Mouse (Mus musculus) macrophage (primary cell): ENCODE results near the gene 4933406M09Rik. TPM values are rescaled to one million over a fixed set of nuclear protein-coding genes. Genes with fewer than 3 reads are reported as not detected.

Source experiments
- H3K27ac ChIP-seq: fragments of 350-480 bp; formaldehyde crosslinking; 2 replicates; pipeline ENCODE4 v1.9.0; 2021
- H3K36me3 ChIP-seq: fragments of 350-480 bp; formaldehyde crosslinking; 2 replicates; pipeline ENCODE4 v1.9.0; 2021; ENCODE audit errors: inconsistent target
- H3K4me3 ChIP-seq: fragments of 350-480 bp; formaldehyde crosslinking; 2 replicates; pipeline ENCODE4 v1.9.0; 2021; ENCODE audit errors: inconsistent target
- H3K79me2 ChIP-seq: fragments of 350-480 bp; formaldehyde crosslinking; 2 replicates; pipeline ENCODE4 v1.9.0; 2021; ENCODE audit errors: inconsistent target
- WGBS: methylation state at CpG from one replicate; pipeline ENCODE4 v1.1.7; 2026; ENCODE audit warnings: inconsistent platforms; ENCODE audit not compliant: missing documents; 5-methylcytosine and 5-hydroxymethylcytosine counted together
- polyA plus RNA-seq: library from polyadenylated mRNA; stranded (reverse); fragments of 250-400 nt; gene quantifications from 3 replicates; pipeline ENCODE4 v1.2.4, GENCODE M21; 2018; ENCODE audit warnings: inconsistent platforms
- total RNA-seq, 78 experiments: library from RNA; depleted of rRNA; stranded (reverse); fragments of 250-400 nt; gene quantifications; 1 replicate in 9 of 78; 2 replicates in 24 of 78; 3 replicates in 43 of 78; 4 replicates in 2 of 78; pipeline ENCODE4 v1.2.4; 2018; ENCODE audit warnings: inconsistent platforms in 56 of 78

4933406M09Rik gene
- total RNA-seq (2018; cell fraction: chromatin; rRNA removed) = not detected
- total RNA-seq (2018; cell fraction: cytosol; rRNA removed) = not detected
- total RNA-seq (2018; cell fraction: nucleus; rRNA removed) = not detected
- not detected in 3 replicates for polyA plus RNA-seq

DNA sequence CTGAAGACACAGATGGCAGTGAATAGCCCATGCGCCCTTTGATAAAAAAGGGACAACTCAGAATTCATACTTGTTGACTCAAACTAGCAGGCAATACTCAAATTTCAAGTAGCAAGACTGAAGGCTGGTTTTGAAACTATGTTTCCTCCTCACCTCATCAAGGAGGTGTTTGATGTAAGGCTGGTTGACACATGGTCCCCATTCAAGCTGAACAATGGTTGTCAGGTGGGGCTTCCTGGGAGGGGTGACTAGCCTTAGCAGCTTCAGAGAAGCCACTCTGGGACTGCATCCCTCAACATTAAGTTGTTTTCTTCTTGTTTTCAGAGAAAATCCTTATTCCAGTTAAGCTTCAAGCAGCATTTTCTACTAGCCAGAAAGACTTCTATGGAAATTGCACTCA, at the start of gene 4933406M09Rik:
TSS of gene 4933406M09Rik (plus strand) at position 275 of the 400 bp plus-strand sequence.
- no peak within 1 kb of the TSS for H3K27ac ChIP-seq
- no peaks in the 10 kb centered on the region for H3K36me3 ChIP-seq
- WGBS = 100% methylated on average over 1 of the region's 1 CpGs
- no peak within 1 kb of the TSS for H3K4me3 ChIP-seq
- H3K79me2 ChIP-seq = no peaks in the 10 kb centered on the region

DNA sequence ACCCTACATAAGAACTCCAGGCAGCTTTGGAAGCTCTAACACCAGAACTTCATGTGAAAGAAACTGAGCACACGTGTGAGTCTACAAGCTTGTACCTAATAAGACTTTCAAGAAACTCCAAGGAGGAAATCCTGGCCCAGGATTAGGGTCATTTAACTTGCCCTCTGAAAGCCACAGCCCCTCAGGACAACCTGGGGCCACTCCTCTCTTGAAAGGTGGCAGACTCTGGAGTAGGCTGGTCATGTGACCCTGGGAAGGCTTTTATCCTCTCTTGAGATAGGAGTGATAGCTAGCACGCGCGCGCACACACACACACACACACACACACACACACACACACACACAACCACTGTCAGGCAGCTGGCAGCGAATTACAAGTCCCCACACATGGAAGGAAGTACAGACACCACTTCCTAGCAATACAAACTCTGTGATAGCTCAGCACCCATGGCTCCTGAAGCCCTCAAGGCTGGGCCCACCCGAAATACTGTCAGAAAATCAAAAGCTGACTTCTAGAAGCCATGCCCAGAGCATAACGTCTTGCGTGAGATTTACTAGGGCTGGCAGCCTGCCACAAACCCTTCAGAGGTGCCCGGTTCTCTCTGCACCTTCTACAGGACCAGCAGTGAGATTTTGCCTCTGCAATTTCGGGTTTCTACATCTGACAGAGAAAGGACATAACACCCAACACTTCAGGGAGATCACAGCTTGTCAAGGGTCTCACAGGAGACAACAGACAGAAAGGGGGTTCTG, 48.6 kb upstream of the 4933406M09Rik start:
- Histone ChIP-seq H3K36me3 (no peaks in the 10 kb centered on the region), H3K79me2 (no peaks in the 10 kb centered on the region), H3K27ac (no peak overlapping the region), H3K4me3 (no peak overlapping the region)
- 21% methylated on average over 11 of the region's 11 CpGs for WGBS

GRCm38 (mm10) chr1:134339162-134339561, 46.6 kb upstream of the 4933406M09Rik start:
- 95% methylated on average over 7 of the region's 7 CpGs for WGBS
- Histone ChIP-seq H3K79me2 (no peaks in the 10 kb centered on the region), H3K4me3 (no peak overlapping the region), H3K27ac (no peak overlapping the region), H3K36me3 (no peaks in the 10 kb centered on the region)

GRCm38 (mm10) chr1:134339757-134340619, 45.8 kb upstream of the 4933406M09Rik start:
- H3K27ac ChIP-seq = no peak overlapping the region
- WGBS = 97% methylated on average over 18 of the region's 18 CpGs

DNA sequence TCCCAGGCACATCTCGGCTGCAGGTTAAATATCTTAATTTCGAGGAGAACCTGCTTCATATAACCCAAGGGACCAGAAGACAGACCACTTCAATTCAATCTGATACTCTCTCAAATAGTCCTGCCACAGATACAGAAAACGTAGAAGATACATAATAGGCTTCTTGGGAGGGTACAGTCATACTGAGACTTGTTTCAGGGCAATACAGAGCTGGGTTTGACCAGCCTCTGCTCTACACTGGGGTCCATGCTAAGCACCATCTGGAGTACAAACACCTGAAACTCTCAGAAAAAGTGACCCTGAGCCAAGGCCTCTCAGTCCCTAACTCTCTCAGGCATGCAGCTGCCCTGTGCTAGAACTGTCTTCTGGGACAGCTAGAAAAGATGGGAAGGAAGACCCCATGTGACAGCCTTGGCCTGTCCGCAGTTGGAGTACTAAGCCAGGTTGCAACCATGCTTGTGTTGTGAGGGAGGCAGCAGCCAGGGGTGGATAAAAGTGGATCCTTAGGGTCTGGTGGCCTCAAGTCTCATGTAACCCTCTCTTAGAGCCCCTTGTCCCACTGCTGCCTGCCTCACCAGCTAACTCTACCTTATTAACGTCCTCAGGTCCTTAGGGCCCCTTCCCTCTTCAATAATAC, 44.0 kb upstream of the 4933406M09Rik start:
- 84% methylated on average over 5 of the region's 5 CpGs for WGBS
- Histone ChIP-seq H3K79me2 (no peaks in the 10 kb centered on the region), H3K36me3 (peaks cover 8% of the 10 kb centered on the region), H3K4me3 (no peak overlapping the region), H3K27ac (no peak overlapping the region)

More at GRCm38 (mm10) chr1:134339757-134340619, 45.8 kb upstream of the 4933406M09Rik start:
- H3K4me3 ChIP-seq = no peak overlapping the region
- H3K79me2 ChIP-seq = no peaks in the 10 kb centered on the region
- H3K36me3 ChIP-seq = no peaks in the 10 kb centered on the region

DNA sequence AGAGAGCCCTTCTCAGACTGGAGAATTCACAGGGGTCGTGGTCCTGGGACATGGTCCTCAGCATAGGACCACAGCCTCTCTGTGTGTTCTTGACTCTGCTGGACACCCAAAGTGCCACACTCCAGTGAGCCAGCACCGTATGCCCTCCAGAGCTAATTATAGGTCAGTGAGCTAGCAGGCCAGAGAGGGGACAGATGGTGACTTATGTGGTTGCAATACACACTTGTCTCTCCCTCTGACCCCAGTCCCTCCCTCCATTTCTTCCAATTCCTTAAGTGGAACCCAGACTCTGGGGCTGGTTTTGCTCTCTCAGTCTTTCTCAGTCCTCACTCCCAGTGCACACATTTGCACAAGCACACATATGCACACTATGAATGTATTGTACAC, 43.5 kb upstream of the 4933406M09Rik start:
- Histone ChIP-seq H3K79me2 (no peaks in the 10 kb centered on the region), H3K4me3 (no peak overlapping the region), H3K36me3 (peaks cover 13% of the 10 kb centered on the region), H3K27ac (no peak overlapping the region)
- WGBS = 77% methylated on average over 2 of the region's 2 CpGs

DNA sequence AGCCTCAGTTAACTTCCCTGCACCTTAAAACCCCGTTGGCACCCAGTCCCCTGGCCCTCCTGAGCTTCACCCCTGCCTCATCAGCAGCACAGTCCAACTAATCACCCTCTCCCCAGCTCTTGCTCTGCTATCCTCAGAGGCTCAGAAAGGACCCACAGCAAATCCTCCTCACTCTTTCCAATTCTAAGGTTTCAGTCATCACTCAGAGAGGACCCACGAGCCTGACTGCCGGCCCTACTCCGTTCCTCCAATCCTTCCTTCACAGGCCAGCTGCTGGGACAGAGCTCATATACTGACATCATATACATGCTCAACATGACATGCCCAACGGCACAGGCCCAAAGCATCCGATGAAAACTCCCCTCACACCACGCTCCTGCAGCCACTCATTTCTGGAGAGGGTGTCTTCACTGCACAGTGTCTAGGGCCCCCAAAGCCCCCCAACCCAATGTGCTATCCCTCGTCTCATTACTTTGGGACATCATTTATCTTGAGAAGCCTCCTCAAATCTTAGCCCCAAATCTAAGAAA, 42.9 kb upstream of the 4933406M09Rik start:
- Histone ChIP-seq H3K79me2 (no peaks in the 10 kb centered on the region), H3K27ac (no peak overlapping the region), H3K36me3 (peaks cover 19% of the 10 kb centered on the region), H3K4me3 (no peak overlapping the region)
- 91% methylated on average over 8 of the region's 8 CpGs for WGBS

- Histone ChIP-seq H3K36me3 (peaks cover 23% of the 10 kb centered on the region), H3K79me2 (no peaks in the 10 kb centered on the region), H3K27ac (no peak overlapping the region), H3K4me3 (no peak overlapping the region)
- whole genome bisulfite sequencing = 44% methylated on average over 2 of the region's 2 CpGs
Measured at GRCm38 (mm10) chr1:134343567-134343966, 42.2 kb upstream of the 4933406M09Rik start.

GRCm38 (mm10) chr1:134344005-134344950, 41.5 kb upstream of the 4933406M09Rik start:
- H3K27ac ChIP-seq = no peak overlapping the region
- no peaks in the 10 kb centered on the region for H3K79me2 ChIP-seq
- peaks cover 27% of the 10 kb centered on the region for H3K36me3 ChIP-seq
- WGBS = 21% methylated on average over 54 of the region's 54 CpGs
- no peak overlapping the region for H3K4me3 ChIP-seq

DNA sequence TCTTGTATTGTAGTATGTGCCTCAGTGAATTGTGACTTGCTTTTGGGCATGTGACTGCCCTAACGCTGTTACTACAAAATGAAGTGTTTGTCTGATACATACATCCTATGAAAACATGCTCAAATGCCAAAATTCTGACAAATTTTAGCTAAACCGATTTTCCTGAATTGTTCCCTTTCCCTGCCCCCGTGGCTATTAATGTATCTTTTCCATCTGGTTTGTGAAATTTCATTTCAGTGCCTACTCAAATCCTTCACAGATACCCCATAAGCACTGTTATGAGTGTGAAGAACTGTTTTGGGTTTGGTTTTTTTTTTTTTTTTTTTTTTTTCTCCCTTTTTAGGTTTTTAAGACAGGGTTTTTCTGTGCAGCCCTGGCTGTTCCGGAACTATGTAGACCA, 40.7 kb upstream of the 4933406M09Rik start:
- peaks cover 35% of the 10 kb centered on the region for H3K36me3 ChIP-seq
- 89% methylated on average over 4 of the region's 4 CpGs for whole genome bisulfite sequencing
- no peak overlapping the region for H3K4me3 ChIP-seq
- H3K27ac ChIP-seq = no peak overlapping the region
- H3K79me2 ChIP-seq = no peaks in the 10 kb centered on the region

DNA sequence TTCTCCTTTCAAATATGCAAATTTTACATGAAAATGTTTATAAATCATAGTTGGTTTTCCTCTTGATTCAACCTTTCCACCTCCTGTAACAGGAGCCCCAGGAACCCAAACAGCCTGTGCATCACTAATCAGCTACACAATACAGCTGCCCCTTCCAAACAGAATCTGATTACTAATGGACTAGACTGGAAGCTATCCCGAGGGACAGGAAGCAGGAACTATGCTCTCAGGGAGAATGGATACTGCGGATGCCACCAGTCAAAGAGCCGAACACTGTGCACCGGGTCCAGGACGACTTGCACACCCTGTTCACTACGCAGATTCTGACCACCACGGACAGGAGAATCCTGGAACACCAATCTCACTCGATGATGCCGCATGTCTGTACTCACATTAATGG, 37.9 kb upstream of the 4933406M09Rik start:
- H3K79me2 ChIP-seq = no peaks in the 10 kb centered on the region
- H3K36me3 ChIP-seq = peaks cover 61% of the 10 kb centered on the region
- 95% methylated on average over 9 of the region's 9 CpGs for WGBS
- H3K27ac ChIP-seq = no peak overlapping the region
- no peak overlapping the region for H3K4me3 ChIP-seq

DNA sequence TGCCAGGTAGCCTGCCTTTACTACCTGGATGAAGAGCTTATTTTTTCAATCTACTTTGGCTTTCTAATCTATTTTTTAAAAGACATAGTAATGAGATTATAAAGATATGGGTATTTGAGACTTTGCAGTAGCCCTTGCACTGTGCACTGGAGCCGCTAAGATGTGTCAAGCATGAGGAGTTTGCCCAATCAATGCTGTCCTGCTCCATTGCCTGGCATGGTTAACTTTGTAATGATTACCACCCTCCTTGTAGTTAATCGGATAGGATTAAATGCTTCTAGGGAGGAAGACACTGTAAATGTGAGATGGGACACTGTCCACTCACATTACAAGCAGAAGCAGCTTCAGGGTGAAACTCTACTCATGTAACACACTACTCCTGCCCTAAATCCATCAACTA, 32.4 kb upstream of the 4933406M09Rik start:
- 94% methylated on average over 2 of the region's 2 CpGs for WGBS
- peaks cover 21% of the 10 kb centered on the region for H3K79me2 ChIP-seq
- peaks cover 77% of the 10 kb centered on the region for H3K36me3 ChIP-seq

GRCm38 (mm10) chr1:134357461-134357860, 28.3 kb upstream of the 4933406M09Rik start:
- no peak overlapping the region for H3K4me3 ChIP-seq
- peaks cover 53% of the 10 kb centered on the region for H3K79me2 ChIP-seq
- H3K36me3 ChIP-seq = peaks cover 58% of the 10 kb centered on the region
- no peak overlapping the region for H3K27ac ChIP-seq
- WGBS = 97% methylated on average over 4 of the region's 4 CpGs

More for the DNA sequence above, 32.4 kb upstream of the 4933406M09Rik start:
- no peak overlapping the region for H3K4me3 ChIP-seq
- H3K27ac ChIP-seq = no peak overlapping the region
